Mouse (Mus musculus) thymus, adult 2 months (tissue): ENCODE measurements around the gene Slc9b1.

Experiments used
- CTCF ChIP-seq: fragments of 200-500 bp; IDR thresholded peaks from 2 replicates; pipeline ENCODE4 v1.5.1; 2012; ENCODE audit warnings: mild to moderate bottlenecking, control low read depth, low read length, moderate library complexity, borderline replicate concordance; ENCODE audit not compliant: control insufficient read depth, poor library complexity, insufficient read depth; ENCODE audit errors: extremely low read depth
- POLR2A ChIP-seq: fragments of 200-500 bp; IDR thresholded peaks from 2 replicates; pipeline ENCODE4 v1.6.1; 2012; ENCODE audit warnings: mild to moderate bottlenecking, low read length, control low read depth, moderate library complexity; ENCODE audit not compliant: control insufficient read depth, poor library complexity, insufficient read depth; ENCODE audit errors: extremely low read depth

DNA sequence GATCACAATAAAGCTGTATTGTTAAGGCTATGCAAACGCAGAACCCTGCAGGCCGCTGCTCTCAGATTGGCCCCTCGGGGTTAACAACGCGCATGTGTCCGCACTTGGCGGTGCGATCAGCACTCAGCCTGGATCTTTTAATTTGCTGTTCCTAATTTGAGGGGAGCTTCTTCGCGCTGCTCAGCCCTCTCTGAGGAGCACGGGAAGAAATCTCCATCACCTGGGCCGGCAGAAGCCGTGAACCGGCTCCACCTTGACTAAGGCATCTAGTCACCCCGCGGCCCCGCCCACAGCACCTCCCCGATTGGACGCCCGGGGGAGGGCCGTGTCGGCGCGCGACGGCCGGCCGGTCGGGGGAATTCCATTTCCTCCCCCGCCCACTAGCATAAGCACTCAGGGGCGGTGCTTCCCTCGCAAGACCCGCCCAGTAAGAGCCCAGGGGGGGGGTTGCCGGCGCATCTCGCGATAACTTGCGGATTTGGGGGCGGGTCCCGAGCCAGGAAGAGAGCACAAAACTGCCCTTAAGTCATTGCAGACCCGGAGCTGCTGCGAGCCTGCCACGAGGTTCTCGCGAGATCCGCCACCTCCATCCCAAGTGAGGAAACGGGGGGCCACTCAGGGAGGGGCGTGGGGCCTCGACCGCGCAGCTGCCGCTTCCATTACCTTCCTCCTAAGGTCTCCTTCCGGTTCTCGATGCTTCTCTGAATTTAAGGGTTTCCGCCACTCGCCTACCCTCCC, 90.1 kb downstream of the Slc9b1 start, which contains the start of gene Ube2d3:
- peak; percentile 10; the same call in 1 of the 2 replicates for TF ChIP-seq CTCF
- peak; percentile 78 for TF ChIP-seq POLR2A
